Mouse (Mus musculus) gastrocnemius, adult 18-20 months (tissue): Measurements from ENCODE around the gene Camk1g. TPM values are rescaled to one million over a fixed set of nuclear protein-coding genes. Genes with fewer than 3 reads are reported as not detected.
A peak's percentile ranks its signal among the peaks of the same experiment; 100 is the strongest.

Source experiments
- DNase-seq: peaks from one replicate; pipeline ENCODE4 v3.0.0; 2021; ENCODE audit warnings: low spot score
- total RNA-seq, 2 experiments: library from RNA; stranded (reverse); gene quantifications; 2 replicates each; pipeline ENCODE4 v1.2.3; 2021

The Camk1g gene
- total RNA-seq, 2 experiments from 2014 or later, result 0.40 TPM; not detected in 1

DNA sequence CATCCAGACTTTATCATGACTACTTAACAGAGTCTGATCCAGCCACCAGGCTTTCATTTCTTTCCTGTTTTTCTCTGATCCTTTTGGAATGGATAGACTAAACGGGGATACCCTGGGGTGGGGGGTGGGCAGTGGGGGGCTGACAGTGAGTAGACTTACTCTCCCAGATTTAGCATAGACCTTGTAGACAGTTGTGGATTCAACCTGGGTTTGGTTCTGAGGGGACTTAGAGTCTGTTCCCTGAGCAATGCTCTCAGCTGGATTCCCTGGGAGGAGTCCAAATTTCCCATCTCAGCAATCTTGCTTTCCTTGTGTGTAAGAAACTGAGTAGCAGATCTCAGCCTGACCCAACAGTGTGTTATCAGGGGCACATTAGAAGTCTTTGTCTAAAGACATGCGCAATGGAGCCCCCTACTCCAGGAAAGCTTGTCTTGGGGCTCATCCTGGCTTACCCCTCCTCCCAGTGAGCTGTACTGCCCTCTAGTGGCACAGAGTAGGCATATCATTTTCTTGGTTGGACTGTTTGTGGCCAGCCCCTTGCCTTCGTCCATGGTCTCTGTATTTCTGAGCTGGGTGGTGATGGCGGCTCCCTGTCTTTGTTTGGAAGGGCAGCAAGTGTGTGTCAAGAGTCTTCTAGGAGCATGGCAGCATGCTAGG is 6.5 kb upstream of the Camk1g start:
- DNase-seq, result peak; percentile 42

DNA sequence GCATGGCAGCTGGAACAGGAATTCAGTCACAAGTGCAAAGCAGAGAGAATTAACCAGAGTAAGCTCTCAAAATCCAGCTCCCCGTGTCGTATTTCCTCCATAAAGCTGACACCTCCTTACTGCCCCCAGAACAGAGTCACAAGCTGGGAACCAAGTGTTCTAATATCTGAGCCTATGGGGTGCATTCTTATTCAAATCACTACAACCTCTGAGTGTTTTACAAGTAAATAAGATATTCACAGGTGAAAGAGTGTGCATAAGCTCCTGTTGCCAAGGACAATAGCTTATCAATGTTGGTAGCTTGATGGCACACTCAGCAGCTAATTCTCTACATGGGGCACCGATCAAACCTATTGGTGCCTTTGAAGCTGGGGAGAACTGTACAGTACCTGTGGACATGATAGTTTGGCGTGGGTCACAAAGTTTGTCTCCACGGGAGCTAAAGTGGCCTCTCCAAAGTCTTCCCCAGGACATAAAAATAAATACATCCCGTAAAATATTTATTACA is 3.9 kb upstream of the Camk1g start:
- no peak for DNase-seq

DNA sequence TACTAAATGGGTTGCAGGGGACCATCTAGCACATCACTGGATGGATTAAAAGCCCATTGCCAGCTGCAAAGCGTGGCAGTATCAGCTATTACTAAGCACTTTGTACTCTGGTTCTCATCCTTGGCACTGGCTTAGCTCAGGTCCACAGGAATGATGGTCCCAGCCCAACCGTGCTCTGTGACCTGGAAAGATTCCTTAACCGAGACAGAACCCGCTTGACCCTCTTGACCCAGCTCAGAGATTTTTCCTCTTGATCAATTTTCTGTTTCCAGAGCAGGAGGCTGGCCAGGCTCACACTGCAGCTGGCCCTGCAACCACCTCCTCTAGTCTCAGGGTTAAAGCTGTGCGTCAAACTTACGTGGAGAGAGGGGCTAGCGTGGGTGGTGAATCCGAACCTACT is 1.0 kb downstream of the Camk1g start:
- DNase-seq, result no peak

DNA sequence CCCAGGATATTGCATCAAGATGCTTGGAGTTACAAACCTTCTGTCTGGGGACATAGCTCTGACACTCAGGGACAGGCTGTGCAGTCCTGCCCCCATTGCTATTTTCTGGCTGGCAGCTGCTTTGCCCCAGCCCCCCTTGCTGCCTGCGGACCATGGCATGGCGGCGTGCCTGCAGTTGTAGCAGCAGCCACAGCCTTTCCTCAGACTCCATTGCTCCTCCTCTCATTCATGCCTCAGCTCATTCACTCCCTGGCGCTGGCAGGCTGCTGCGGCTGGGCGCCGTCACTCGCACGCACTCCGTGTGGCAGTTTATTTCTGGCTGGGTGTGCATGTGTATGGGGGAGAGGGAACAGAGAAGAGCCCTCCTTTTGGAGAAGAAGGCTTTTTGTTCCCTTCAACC is 2.0 kb downstream of the Camk1g start:
- DNase-seq, result no peak

DNA sequence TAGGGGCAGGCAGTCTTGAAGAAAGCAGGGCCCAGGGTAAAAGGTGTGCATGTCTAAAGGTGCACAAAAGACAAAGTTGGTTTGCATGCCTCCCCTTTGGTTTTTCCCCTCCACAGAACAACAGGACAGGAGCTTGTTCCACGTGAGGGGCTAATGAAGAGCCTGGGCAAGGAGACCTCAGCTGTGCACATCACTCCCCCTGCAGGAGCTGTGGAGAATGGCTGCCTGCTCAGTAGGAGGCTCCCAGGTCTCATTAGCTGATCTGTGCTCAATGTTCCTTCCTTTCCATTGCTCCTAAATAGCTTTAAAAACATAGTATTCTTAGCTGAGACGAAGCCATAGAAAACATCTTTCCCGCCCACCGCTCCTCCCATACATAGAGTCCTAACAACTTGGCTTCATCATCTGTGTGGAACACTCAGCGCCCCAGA is 6.3 kb downstream of the Camk1g start:
- DNase-seq, result peak; percentile 47

DNA sequence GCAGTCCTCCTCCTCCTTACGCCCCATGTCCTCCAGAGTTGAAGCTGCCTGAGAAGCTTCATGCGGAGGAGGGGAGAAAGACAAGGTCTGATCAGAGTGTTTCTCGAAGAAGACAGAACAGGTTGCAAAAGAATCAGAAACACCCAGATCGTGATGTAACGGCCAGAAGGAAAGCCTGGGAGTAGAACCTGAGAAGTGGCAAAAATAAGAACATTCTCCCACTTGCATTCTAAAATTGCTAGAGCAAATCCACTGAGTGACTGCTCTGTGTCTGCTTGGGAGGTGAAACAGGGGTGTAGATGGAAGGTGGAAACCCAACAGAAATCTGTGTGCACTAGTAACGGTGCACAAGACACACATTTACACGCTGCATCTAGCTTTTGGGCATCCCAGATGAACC is 8.0 kb downstream of the Camk1g start:
- no peak for DNase-seq

DNA sequence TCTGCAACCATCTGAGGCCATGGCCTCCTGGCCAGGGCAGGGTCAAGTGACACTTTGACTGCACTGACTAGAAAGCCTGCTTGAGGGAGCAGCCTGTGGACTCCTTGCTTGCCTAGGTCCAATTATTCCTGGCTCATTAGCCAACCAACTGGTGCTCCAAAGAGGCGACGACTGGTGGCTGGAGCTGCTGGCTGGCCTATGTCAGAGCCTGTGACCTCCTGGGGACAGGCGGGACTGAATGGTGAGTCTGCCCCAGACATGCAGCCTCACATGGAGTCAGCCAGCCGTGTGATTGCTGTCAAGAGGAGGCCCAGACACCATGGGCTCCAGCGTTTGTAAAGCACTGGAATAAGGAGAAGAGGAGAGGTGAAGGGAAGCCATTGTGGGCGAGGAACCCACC is 8.9 kb downstream of the Camk1g start:
- no peak for DNase-seq

DNA sequence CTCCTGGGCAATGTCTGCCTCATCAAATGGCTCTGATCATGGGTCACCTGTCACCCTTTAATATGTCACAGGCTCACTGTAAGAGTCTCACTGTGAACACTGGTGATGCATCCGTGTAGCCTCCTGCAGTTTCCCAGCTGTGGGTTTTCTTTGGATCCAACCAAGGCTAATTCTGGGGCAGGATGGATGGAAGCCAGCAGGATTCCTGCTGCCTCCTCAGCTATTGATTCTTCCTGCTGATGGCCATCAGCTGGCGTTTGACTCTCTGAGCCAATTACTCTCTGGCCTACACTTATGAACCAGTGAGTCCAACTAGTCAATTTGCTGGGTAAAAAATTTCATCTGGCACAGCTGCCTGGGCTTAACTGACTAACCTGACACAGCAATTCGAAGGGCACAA is 10.9 kb downstream of the Camk1g start:
- no peak for DNase-seq

DNA sequence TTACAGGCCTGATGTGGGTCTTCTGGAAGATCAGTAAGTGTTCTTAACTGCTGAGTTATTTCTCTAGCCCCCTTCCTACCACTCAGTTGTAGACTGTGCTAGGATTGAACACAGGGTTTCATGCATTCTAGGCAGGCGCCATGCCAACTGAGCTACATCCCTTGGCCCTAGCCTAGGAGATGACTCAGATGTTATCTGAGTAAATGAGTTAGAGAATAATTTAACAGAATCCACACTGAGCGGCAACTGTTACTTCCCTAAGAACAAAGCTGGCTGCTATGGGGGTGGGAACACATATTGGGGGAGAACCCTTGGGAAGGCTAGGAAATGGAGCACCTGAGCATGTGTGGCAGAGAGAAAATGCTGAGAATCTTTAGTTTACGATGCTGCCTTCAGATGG is 18.5 kb downstream of the Camk1g start:
- no peak for DNase-seq

DNA sequence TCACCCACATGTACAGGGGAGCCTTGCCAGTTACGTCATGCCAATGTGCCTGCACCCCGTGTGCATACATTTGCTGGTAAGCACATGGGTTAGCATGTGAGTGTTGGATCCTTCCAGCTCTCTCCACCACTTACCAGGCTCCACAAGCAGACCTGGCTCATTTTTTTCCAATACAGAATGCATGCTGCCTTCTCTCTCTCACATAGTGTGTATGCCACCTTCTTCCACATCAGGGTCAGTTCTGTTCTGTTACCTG is 19.6 kb downstream of the Camk1g start:
- no peak for DNase-seq

DNA sequence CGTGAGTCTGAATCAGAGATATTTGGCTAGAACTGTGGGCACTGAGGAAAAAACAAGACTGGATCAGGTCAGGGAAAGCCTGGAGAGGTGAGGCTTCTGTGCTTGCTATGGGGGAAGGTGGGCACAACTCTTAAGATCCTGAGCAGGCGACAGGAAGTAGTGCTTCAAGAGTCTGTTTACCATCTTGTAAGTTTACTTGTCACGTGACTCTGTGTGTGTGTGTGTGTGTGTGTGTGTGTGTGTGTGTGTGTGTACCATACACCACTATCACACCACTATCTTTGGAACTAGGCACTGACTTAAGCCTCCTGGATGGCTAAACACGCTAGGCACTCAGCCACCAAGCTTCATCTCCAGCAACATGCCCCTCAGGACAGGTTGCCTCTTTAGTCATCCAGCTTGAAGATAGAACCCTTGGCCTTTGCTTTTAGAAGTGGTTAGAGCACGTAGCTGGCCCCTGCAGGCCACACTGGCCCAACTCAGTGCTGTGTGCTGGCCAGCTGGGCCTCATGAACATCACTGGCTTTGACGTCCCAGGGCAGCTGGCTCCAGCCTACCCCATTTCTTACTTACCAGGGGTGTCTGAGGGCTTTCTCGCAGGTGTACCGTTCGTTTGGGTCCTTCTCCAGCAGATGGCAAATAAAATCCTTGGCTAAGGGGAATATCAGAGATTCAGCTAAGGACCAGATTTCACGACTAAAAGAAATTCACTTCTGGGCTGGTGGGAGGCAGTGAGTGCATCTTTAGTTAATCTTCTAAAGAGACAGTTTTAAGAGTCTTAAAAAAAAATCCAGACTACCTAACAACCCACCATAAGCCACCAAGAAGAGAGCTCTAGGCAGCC is 20.2 kb downstream of the Camk1g start:
- DNase-seq, result no peak

DNA sequence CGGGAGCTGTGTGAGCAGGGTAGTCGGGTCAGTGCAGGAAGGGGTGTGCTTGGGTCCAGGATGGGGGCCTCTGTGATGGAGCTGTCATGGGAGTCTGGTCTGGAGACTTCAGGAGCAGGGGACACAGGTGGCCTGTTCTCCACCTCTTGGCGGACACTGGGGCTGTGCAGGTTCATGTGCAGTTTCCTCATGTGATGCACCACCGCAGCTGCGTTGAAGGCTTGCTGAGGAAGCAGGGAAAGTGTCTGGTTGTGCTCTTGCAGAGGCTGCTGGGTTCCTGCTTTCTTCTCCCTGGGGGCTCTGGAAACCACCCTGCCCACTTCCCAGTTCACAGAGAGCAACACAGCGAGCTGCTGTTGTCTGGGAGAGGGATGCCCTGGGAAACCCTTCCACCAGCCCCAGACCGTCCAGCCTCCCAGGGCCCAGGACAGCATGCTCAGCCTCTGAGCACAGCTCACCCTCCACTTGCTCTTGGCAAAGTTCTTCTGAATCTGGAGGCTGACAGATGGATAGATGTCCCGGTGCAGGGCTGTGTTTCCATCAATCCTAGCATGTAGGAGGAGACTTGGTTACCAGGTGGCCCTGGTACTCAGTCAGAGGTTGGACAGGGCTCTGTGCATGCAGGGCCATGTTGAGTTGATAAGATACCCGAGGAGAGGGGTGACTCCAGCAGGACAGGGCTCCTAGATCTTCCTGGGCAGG is 21.7 kb downstream of the Camk1g start:
- DNase-seq, result no peak

DNA sequence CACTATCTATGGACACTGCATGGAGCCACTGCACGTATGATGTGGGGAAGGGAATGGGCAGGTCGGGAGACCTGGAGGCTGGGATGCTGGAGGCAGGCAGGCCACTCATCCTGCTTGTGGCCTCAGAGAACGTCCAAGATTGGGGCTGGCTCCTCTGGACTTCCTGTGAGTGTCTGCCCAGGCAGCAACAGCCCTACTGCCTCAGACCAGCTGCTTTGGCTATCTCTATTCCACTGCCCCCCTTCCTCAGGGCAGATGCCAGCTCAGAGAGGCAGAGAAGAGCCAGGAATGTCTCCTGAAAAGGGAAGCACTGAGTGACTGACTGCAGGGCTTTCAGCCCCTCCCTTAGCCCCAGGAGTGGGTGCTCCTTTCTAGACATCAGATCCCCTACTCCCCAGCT is 23.2 kb downstream of the Camk1g start:
- DNase-seq, result no peak

DNA sequence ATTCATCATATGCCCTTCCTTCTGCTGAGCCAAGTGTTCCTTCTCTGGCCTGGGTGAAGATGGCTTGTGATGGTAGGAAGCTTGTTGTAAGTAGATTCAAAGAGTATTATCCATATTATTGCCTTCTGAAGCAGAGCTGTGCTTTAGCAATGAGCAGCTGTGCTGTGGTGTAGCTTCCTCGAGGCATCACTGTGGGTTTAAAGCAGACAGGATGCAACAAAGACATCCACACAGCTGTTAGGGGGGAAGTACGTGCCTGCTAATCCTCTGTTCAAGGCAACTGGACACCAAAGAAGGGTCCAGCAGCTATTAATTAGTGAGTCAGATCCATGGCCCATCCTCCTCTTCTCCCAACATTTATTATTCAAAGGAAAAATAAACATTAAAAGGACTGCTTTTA is 25.1 kb downstream of the Camk1g start:
- no peak for DNase-seq

DNA sequence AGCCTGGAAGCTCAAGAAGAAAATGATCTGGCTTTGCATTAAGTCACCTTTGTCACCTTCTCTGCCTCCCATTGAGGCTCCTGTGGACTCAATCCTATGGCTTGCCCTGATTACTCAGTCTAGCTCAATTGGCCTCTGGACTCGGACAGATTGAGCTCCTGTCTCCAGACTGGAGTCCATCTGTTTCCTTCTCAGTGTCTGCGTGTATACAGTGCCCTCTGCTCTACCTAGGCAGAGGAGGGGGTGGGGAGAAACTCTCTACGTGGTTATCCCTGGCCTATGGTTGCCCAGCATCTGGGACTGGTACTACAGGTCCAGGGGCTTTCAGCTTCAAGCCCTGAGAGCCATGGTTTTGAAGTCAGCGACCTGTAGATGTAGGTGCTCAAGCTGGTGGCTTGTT is 26.2 kb downstream of the Camk1g start:
- DNase-seq, result no peak

DNA sequence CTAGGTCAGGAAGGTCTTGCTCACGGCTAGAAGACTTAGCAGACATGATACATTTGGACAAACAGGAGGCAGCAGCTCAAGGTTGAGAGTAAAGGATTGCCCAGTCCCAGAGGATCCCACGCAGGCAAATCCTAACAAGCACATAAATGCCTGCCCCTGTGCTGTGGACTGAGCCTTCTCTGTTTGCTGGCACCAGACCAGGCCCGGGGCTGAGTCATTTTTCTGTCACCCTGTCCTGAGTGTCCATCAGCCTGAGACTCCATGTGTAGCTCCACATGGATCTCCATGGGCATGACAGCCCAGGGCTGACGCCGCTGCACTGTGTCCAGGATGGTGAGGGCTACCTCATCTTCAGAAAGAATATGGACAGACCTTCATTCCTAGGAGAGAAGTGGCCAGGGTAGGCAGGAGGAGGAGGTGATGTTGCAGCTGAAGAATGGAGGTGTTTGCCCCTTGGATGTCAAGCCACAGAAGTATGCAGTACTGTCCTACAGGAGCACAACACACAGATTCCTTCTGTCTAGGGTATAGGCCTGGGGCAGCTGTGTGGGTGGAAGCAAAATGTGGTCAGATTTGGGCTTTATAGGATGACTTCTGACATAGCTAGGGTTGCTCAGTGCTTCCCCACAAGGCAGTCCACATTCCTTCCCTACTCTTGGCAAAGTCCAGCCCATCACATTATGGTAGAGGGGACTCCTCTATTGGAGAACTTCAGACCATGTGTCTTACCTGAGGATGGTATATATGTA is 27.7 kb downstream of the Camk1g start:
- DNase-seq, result no peak

DNA sequence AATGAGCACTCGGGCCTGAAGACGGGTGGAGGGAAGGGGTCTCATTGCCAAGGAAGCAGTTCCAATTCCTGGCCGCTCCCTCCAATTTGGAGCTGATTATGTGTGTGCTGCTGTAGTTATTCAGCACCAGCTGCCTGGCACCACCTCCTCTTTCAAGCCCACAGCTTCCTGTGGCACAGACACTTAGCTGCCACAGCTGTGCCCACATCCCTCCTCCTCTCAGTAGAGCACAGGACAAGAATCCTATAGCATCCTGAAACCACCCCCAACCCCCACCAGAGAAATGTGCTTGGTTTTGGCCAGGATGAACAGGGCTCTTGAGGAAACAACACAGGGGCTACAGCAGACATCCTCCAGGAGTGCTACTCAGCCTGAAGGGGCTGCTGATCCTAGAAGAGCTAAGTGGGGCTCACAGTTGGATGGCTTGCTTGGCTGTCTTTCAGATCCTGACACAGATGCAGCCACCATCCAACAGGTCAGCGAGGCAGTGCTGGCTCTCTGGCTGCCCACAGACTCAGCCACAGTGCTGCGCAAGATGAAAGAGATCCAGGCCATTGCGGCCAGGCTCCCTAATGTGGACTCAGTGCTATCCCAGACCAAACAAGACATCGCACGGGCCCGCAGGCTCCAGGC is 31.6 kb downstream of the Camk1g start:
- DNase-seq, result no peak

DNA sequence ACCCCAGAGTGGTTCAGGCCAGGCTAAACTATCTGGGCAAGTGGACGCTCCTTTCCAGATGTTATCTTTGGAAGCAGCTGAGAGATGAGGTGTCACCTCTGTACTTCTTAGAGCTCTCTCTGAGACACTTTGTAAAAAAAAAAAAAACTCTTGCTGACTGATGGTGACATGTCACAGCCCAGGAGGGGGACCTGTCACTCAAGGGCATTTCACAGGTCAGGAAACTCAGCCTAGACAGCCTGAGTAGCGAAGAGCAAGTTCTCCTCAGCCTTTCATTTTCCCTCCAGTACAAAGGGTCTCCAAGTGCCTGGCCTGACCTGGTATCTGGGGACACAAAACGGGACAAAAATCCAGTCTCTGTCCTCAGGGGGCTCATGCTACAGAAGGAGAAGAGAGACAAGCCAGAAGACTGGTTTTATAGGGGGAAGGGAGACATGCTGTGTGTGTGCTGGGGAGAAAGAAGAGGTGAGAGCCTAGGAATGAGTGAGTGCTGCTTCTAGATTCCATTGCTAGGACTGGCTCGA is 32.2 kb downstream of the Camk1g start:
- DNase-seq, result no peak

DNA sequence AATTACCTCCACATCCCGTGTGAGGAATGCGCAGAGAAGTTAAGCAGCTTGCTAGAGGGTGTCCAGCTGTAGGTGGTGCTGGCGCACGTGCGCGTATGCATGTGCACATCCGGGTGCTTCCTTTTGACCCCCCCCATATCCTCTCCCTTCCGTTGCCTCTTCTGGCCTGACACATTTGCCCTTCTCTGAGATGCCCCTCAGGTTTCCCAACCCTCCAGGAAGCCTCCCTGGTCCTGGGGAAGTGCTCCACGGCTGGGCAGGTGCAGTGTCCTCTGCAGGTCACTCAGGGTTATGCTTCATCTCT is 33.1 kb downstream of the Camk1g start:
- no peak for DNase-seq

DNA sequence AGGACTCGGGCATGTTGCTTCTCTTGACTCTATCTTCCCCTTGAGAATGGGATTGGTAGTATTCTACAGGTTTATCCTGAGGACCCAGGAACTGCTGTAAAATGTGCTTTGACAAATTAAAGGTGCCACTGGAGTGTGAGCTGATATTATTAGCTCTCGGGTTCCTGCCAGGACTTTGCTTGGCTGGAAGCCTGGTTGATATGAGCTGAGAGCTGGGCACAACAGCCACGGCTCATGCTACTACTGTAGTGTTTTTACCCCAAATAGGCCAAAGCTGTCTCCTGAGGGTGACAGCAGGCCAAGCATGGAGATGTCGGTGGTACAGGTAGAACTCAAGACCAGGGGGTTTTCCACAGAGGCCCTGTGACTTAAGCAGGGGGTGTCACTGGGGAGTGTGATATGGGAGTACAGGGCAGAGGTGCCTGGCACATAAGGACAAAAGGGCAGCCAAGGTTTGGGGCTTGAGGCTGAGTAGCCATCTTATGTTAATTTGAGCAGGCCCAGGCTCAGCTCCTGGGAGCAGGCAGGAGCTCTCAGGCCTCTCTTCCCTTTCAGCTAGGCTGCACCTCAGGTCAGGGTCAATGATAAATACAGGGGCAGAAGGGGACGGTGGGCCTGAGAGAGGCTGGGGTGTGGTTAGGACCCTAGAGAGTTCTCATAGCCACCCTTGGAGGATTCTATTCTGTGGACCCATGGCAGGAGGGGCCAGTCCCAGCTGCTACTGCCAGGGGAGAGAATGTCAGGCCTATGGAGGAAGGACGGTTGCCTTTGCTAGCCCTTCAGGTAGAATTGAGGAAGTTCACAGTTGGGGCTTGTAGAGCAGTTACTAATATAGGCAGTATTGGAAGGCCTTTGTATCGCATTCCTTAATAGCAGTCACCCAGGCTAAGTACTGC is 33.7 kb downstream of the Camk1g start:
- DNase-seq, result peak; percentile 62
